Mouse (Mus musculus): ENCODE data around the gene Asb13. TPM values are rescaled to one million over a fixed set of nuclear protein-coding genes. Genes with fewer than 3 reads are reported as not detected.
A peak's percentile ranks its signal among the peaks of the same experiment; 100 is the strongest.

Asb13 gene
- total RNA-seq (2021) = 10 to 100 TPM; 11.1 to 12.4 TPM
- long read RNA-seq, experiment 1, full-length matches to known transcripts = 25 of 33 reads
- long read RNA-seq, experiment 1, partial matches to known transcripts = 2 of 33 reads
- long read RNA-seq, experiment 1, other reads (novel, unspliced or antisense) = 6 of 33 reads
- long read RNA-seq, experiment 2, full-length matches to known transcripts = 13 of 14 reads
- long read RNA-seq, experiment 2, partial matches to known transcripts = 0 of 14 reads
- long read RNA-seq, experiment 2, other reads (novel, unspliced or antisense) = 1 of 14 reads

DNA sequence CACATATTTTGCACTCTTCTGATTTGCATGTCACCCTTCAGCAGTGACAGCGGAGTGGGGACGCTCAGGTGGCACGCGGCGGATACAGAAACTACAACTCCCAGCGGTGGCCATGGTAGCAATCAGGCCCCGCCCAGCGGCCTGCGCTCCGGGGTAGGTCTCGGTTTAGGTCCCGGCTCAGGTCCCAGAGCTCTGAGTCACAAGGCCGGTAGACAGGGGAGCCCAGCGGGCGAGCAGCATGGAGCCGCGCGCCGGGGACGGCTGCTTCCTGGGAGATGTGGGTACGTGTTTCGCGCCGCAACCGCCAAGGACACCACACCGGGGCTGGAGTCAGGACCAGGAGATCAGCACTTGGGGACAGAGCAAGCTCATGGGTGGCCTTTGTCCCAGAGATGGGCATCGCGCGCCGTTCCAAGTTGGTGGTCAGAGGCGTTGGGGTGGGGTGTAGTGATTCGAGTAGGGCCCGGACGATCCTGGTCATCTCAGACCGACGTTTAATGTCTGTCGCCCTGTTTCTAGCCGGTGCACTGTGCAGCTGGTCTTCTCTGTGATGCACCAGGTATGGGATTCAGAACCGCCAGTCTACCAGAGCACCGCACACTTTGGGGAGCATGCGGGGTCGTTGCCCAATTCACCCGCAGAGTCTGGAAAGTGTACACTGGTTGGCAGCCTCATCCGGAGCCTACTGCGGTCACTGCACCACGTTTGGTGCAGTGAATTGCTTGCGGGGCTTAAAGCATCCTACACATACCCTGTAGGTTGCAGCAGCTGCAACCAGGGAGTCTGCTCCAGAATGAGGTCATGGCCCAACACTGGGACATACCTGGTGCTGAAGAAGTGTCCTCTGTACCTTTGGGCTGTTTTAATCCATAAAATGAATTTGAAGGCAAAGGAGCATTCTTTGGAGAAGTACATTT, at the start of gene Asb13:
TSS of gene Asb13 (plus strand) at position 138 of the 917 bp plus-strand sequence.
- peak; percentile 91 for DNase-seq

- no peak for DNase-seq
Measured at GRCm38 (mm10) chr13:3590789-3591188, 43.0 kb upstream of the Asb13 start.

- no peak for DNase-seq
Measured at GRCm38 (mm10) chr13:3594311-3594710, 39.5 kb upstream of the Asb13 start.

GRCm38 (mm10) chr13:3596232-3596631, 37.6 kb upstream of the Asb13 start:
- no peak for DNase-seq

- no peak for DNase-seq
Measured at GRCm38 (mm10) chr13:3609780-3610117, 24.1 kb upstream of the Asb13 start.

GRCm38 (mm10) chr13:3610118-3610794, 23.6 kb upstream of the Asb13 start:
- peak; percentile 53 for DNase-seq

GRCm38 (mm10) chr13:3610795-3611438, 22.9 kb upstream of the Asb13 start, which contains the start of gene Fam208b:
Gene Fam208b (minus strand): TSS chr13:3611108.
- peak; percentile 97 for DNase-seq

DNA sequence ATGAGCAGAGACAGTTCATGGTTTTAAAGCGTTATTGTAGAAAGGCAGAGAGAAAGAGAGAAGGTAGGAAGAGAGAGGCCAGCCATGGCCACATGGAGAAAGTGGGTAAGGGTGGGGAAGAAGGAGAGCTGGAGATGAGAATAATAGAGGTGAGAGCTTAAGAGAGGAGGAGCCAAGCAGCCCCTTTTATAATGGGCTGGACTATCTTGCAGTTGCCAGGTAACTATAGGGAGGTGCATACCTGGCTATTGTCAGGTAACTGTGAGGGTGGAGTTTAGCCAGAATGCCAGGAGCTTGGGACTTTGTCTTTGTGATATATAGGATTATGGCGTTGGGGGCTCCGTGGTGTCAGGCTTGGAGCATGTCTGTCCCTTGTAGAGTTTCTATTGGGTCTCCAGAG, 6.7 kb upstream of the Asb13 start:
- no peak for DNase-seq

GRCm38 (mm10) chr13:3628102-3628501, 5.7 kb upstream of the Asb13 start:
- no peak for DNase-seq

DNA sequence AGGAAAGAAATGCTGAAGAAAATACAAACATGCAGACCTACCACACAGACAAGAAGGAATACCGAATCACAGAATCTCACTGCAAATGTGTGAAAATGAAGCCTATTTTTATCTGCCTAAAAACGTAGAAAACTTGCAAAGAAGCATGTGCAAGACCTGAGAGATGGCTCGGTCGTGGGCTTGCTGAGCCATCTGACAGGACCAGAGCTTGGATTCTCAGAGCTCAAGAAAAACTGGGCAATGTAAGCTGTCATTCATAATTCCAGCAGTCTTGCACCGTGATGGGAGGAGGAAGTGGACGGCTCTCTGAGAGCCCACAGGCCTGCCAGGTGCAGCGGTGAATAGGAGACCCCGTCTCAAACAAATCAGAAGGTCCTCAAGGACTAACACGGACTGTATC, 1.3 kb upstream of the Asb13 start:
- no peak for DNase-seq

- DNase-seq = no peak
Measured at GRCm38 (mm10) chr13:3633131-3633530, 701 bp upstream of the Asb13 start.

DNA sequence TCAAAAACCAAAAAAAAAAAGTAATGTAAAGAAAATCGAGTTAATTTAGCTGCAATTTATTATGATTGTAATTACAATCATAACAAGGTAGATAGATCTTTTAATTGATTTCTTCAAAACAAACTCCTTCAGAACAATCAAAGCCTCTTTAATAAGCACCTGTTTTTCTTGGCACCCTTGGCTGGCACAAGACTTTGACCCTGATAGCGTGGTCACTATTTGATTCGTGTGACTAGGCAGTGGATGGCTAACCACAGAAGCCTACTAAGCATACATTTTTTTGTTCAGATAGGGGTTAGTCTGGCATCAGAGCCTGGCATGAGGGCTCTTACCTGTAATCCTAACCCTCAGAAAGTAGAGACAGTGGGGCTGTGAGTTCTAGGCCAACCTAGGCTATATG, 1.2 kb downstream of the Asb13 start:
- DNase-seq = no peak

GRCm38 (mm10) chr13:3636797-3637196, 3.0 kb downstream of the Asb13 start:
- peak; percentile 14 for DNase-seq

- peak; percentile 28 for DNase-seq
Measured at GRCm38 (mm10) chr13:3642049-3642448, 8.2 kb downstream of the Asb13 start.

DNA sequence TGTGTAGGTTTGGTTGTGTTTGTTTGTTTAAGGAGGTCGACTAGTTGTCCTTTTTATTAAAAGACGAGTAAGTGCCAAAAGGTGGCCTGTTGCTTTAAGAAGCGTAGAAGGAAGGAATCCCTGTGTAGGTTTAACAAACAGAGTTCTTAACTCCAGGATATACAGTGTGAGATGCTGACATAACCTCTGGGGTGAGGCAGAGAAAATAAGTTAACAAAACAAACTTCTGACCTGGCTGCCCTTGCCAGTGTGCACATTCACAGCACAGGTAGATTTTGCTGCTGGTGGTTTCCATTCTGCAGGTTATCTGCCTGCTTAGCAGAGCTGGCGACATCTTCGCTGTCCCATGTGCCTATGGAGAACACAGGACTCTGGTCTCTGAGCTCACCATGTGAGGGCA, 8.7 kb downstream of the Asb13 start:
- no peak for DNase-seq

DNA sequence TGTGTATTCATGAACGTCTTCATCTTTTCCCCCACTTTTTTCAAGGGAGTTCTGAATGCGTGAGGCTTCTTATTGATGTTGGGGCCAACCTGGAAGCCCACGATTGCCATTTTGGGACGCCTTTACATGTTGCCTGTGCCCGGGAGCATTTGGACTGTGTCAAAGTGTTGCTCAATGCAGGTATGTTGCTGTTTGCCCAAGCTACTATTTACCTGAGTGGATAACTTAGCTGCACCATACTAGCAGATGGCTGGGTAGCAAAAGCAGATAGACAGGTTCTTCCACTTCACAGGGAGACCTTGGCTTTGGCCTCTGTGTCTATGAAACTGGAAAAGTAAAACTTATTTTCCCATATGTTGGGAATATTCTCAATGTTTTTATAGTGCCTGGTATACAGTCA, 11.0 kb downstream of the Asb13 start:
- no peak for DNase-seq

- DNase-seq = no peak
Measured at GRCm38 (mm10) chr13:3645919-3646318, 12.1 kb downstream of the Asb13 start.

DNA sequence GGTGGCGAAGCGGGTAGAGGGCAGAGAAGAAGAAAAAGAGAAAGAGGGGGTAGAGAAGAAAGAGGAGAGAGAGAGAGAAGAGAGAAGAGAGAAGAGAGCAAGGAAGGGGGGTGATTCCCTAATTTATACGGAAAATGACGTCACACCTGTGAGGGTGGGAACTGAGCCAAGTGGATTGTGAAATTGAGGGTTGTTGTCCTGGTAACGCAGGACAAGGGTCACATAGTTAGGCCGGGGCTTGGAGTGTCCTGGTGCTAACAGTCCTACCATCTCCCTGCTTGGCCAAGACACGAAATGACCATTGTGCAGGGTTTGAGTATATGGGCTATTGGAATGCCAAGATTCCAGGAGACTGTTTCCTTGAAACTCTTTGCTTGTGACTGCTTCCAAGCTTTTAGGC, 12.7 kb downstream of the Asb13 start:
- no peak for DNase-seq

GRCm38 (mm10) chr13:3650569-3650968, 16.7 kb downstream of the Asb13 start:
- no peak for DNase-seq

GRCm38 (mm10) chr13:3654432-3654831, 20.6 kb downstream of the Asb13 start:
- no peak for DNase-seq

DNA sequence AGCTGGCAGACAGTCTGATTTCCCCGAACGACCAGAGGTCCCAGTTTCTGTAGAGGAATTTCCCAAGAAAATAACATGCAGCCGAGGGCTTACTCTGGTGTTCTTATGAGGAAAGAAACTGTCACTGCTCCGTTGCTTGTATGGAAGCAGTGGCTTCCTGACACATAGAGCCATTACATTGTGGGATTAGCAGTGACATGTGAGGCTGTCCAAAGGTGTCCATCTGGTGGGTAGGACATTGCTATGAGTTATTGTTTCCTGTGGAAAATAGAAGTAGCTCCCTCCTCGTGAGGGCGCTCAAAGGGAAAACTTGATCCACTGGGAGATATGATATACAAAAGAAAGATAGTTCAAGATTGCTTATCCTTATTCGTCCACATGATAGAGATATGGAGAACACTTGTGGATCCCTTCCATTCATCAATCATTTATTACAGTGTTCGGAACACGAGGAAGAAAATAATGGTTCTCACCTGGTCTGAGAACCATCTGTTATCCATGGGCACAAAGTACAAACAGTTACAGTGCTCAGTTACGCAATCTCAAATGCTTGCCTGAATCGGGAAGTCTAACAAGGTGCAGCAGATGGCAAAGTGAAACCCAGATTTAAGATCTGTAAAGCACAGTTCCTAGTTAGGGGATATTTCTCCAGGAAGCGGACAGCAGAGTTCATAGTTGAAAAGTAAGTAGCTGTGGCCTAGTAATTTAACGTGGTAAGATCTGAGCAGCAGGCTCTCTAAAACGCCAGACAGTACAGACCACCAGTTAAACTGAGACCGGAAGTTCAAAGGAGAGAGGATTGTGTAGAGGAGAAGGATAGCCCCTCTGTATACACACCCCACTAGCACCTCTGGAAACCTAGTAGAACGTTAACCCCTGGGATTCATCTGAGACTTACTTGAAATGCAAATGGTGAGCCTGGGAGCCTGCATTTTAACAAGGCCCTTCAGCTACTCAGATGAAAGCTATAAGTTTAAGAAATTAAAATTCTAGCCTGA, 25.6 kb downstream of the Asb13 start:
- DNase-seq = no peak
